Mouse (Mus musculus): ENCODE data around the gene Tjap1. TPM values are rescaled to one million over a fixed set of nuclear protein-coding genes. Genes with fewer than 3 reads are reported as not detected.

Gene Tjap1
- total RNA-seq, 2 experiments from 2014 or later: 21.8 to 53.0 TPM

DNA sequence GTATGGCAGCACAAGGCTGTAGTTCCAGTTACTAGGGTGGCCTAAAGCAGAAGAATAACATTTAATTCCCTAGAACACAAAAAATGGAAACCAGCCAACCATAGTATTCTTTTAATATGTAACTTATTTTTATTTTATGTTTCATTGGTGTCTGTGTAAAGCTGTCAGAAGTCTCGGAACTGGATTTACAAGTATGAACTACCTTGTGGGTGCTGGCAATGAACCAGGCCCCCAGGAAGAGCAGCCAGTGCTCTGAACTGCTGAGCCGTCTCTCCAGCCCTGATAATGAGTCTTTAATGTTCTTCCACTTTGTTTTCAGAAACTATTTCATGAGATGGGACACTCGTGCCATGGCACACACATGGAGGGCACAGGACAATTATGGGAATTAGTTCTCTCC is 72.3 kb downstream of the Tjap1 start:
- ATAC-seq (replicated peaks; ENCODE audit: low FRiP score, poor library complexity, severe bottlenecking): no peak

Other genes starting within 250 kb of the Tjap1 start
- gene Mrps18a, start 172.0 kb downstream of the Tjap1 start, total RNA-seq (2015; ENCODE audit: low replicate concordance): 11.3 and 22.7 TPM in 2 replicates
- 9.0 and 19.4 TPM in 2 replicates for gene Mrps18a, start 172.0 kb downstream of the Tjap1 start, total RNA-seq (2017; ENCODE audit: low replicate concordance)
- 3.8 and 6.8 TPM in 2 replicates for gene Rsph9, start 138.8 kb downstream of the Tjap1 start, total RNA-seq (2015; ENCODE audit: low replicate concordance)
- 9.9 TPM in 1 of 2 replicates, not detected in the other for gene Rsph9, start 138.8 kb downstream of the Tjap1 start, total RNA-seq (2017; ENCODE audit: low replicate concordance)
- gene Mad2l1bp, start 129.5 kb downstream of the Tjap1 start, total RNA-seq (2015; ENCODE audit: low replicate concordance): 75.0 and 75.3 TPM in 2 replicates
- 22.3 and 26.2 TPM in 2 replicates for gene Mad2l1bp, start 129.5 kb downstream of the Tjap1 start, total RNA-seq (2017; ENCODE audit: low replicate concordance)
- gene Gtpbp2, start 122.0 kb downstream of the Tjap1 start, total RNA-seq (2015; ENCODE audit: low replicate concordance): 369 and 467 TPM in 2 replicates
- gene Gtpbp2, start 122.0 kb downstream of the Tjap1 start, total RNA-seq (2017; ENCODE audit: low replicate concordance): 572 and 831 TPM in 2 replicates
- 40.4 and 61.2 TPM in 2 replicates for gene Polh, start 80.4 kb downstream of the Tjap1 start, total RNA-seq (2015; ENCODE audit: low replicate concordance)
- gene Polh, start 80.4 kb downstream of the Tjap1 start, total RNA-seq (2017; ENCODE audit: low replicate concordance): 96.1 and 102 TPM in 2 replicates
- 26.8 and 35.0 TPM in 2 replicates for gene Xpo5, start 80.2 kb downstream of the Tjap1 start, total RNA-seq (2015; ENCODE audit: low replicate concordance)
- 26.6 and 32.0 TPM in 2 replicates for gene Xpo5, start 80.2 kb downstream of the Tjap1 start, total RNA-seq (2017; ENCODE audit: low replicate concordance)
- gene Polr1c, start 35.0 kb downstream of the Tjap1 start, total RNA-seq (2015; ENCODE audit: low replicate concordance): 25.6 and 26.4 TPM in 2 replicates
- gene Polr1c, start 35.0 kb downstream of the Tjap1 start, total RNA-seq (2017; ENCODE audit: low replicate concordance): 5.8 and 24.9 TPM in 2 replicates
- 46.5 and 53.7 TPM in 2 replicates for gene Yipf3, start 34.9 kb downstream of the Tjap1 start, total RNA-seq (2015; ENCODE audit: low replicate concordance)
- 15.3 and 22.5 TPM in 2 replicates for gene Yipf3, start 34.9 kb downstream of the Tjap1 start, total RNA-seq (2017; ENCODE audit: low replicate concordance)
- not detected in 2 replicates for gene Lrrc73, start 29.5 kb downstream of the Tjap1 start, total RNA-seq (2015; ENCODE audit: low replicate concordance)
- gene Lrrc73, start 29.5 kb downstream of the Tjap1 start, total RNA-seq (2017; ENCODE audit: low replicate concordance): 0.39 TPM in 1 of 2 replicates, not detected in the other
- not detected in 2 replicates for gene Dlk2, start 14.4 kb upstream of the Tjap1 start, total RNA-seq (2015; ENCODE audit: low replicate concordance)
- gene Dlk2, start 14.4 kb upstream of the Tjap1 start, total RNA-seq (2017; ENCODE audit: low replicate concordance): not detected in 2 replicates
- gene Abcc10, start 45.3 kb upstream of the Tjap1 start, total RNA-seq (2015; ENCODE audit: low replicate concordance): not detected in 2 replicates
- gene Abcc10, start 45.3 kb upstream of the Tjap1 start, total RNA-seq (2017; ENCODE audit: low replicate concordance): 0.53 TPM in 1 of 2 replicates, not detected in the other
- 0.72 and 8.8 TPM in 2 replicates for gene Zfp318, start 100.7 kb upstream of the Tjap1 start, total RNA-seq (2015; ENCODE audit: low replicate concordance)
- 3.3 and 10.1 TPM in 2 replicates for gene Zfp318, start 100.7 kb upstream of the Tjap1 start, total RNA-seq (2017; ENCODE audit: low replicate concordance)
- not detected in 2 replicates for gene Crip3, start 145.9 kb upstream of the Tjap1 start, total RNA-seq (2015; ENCODE audit: low replicate concordance)
- not detected in 2 replicates for gene Crip3, start 145.9 kb upstream of the Tjap1 start, total RNA-seq (2017; ENCODE audit: low replicate concordance)
- gene Slc22a7, start 155.4 kb upstream of the Tjap1 start, total RNA-seq (2015; ENCODE audit: low replicate concordance): not detected in 2 replicates
- gene Slc22a7, start 155.4 kb upstream of the Tjap1 start, total RNA-seq (2017; ENCODE audit: low replicate concordance): not detected in 2 replicates
- not detected in 2 replicates for gene Ttbk1, start 204.6 kb upstream of the Tjap1 start, total RNA-seq (2015; ENCODE audit: low replicate concordance)
- gene Ttbk1, start 204.6 kb upstream of the Tjap1 start, total RNA-seq (2017; ENCODE audit: low replicate concordance): not detected in 2 replicates
- 3.8 and 5.0 TPM in 2 replicates for gene Dnph1, start 213.7 kb upstream of the Tjap1 start, total RNA-seq (2015; ENCODE audit: low replicate concordance)
- 0.64 and 1.9 TPM in 2 replicates for gene Dnph1, start 213.7 kb upstream of the Tjap1 start, total RNA-seq (2017; ENCODE audit: low replicate concordance)

Measured in erythroid progenitor cell, adult 5-6 weeks (primary cell).